13 mouse cellular contexts compared by ENCODE assay signal in genomic region chr4:118326476-118326875, GRCm38 (mm10). TPM values are rescaled to one million over a fixed set of nuclear protein-coding genes. Genes with fewer than 3 reads are reported as not detected.
DNase-seq lines count a peak whose midpoint lies in the region; ATAC-seq and TF ChIP-seq lines count a peak whose summit lies in the region.
"Had no signal": no experiment of that assay in that cellular context is flagged by ENCODE, and none has a peak within 500 bp of the region (broad histone marks: within the 10 kb centered on the region; RNA-seq: fewer than 3 reads in every experiment).

No protein-coding gene starts in this region.

- H3K9me3 ChIP-seq in stomach, embryonic 16.5 days (replicated peaks; ENCODE audit: control insufficient read depth, low read length) = no peaks in the 10 kb centered on the region
- no peaks in the 10 kb centered on the region for H3K9me3 ChIP-seq in stomach, postnatal 0 days (ENCODE audit: control insufficient read depth, low read length)
- no peaks in the 10 kb centered on the region for H3K9me3 ChIP-seq in kidney, embryonic 16.5 days (ENCODE audit: low read length)
- no peaks in the 10 kb centered on the region for H3K9me3 ChIP-seq in limb, embryonic 15.5 days
- H3K9me3 ChIP-seq in forebrain, embryonic 13.5 days (replicated peaks) = 0 out of 2 replicates have a peak, but pooled peaks cover 3% of the 10 kb centered on the region
- no peaks in the 10 kb centered on the region for H3K9me3 ChIP-seq in liver, embryonic 12.5 days (replicated peaks)

- no peaks in the 10 kb centered on the region for H3K36me3 ChIP-seq in stomach, embryonic 16.5 days (ENCODE audit: control insufficient read depth, insufficient read depth, low read length)
- no peaks in the 10 kb centered on the region for H3K36me3 ChIP-seq in stomach, postnatal 0 days (ENCODE audit: control insufficient read depth, insufficient read depth, low read length)
- H3K36me3 ChIP-seq in kidney, embryonic 16.5 days (ENCODE audit: insufficient read depth, low read length) = no peaks in the 10 kb centered on the region
- no peaks in the 10 kb centered on the region for H3K36me3 ChIP-seq in limb, embryonic 15.5 days
- H3K36me3 ChIP-seq in forebrain, embryonic 13.5 days (ENCODE audit: poor library complexity, severe bottlenecking) = no peaks in the 10 kb centered on the region
- no peaks in the 10 kb centered on the region for H3K36me3 ChIP-seq in liver, embryonic 12.5 days

- H3K9ac ChIP-seq in stomach, embryonic 16.5 days (ENCODE audit: low read length) = no peak overlapping the region
- no peak overlapping the region for H3K9ac ChIP-seq in stomach, postnatal 0 days (ENCODE audit: low read length)
- H3K9ac ChIP-seq in kidney, embryonic 16.5 days (replicated peaks; ENCODE audit: low read length) = no peak overlapping the region
- H3K9ac ChIP-seq in limb, embryonic 15.5 days = no peak overlapping the region
- H3K9ac ChIP-seq in forebrain, embryonic 13.5 days = no peak overlapping the region
- no peak overlapping the region for H3K9ac ChIP-seq in liver, embryonic 12.5 days

- ATAC-seq in stomach, embryonic 16.5 days (ENCODE audit: insufficient read depth, low FRiP score) = 0 out of 2 replicates have a peak, but pooled peaks have one; percentile 33
- no peak for ATAC-seq in stomach, postnatal 0 days (ENCODE audit: low FRiP score, low TSS enrichment)
- peak; percentile 97 to 98 for ATAC-seq in hematopoietic stem cell, adult 5-6 weeks (replicated peaks in 1 of 2; ENCODE audit: insufficient read depth in 1 of 2, low FRiP score in 2 of 2, low TSS enrichment in 1 of 2, low read depth in 1 of 2, poor library complexity in 2 of 2, severe bottlenecking in 2 of 2)
- ATAC-seq in kidney, embryonic 16.5 days (ENCODE audit: low FRiP score, low TSS enrichment) = peak; percentile 74
- ATAC-seq in limb, embryonic 15.5 days (ENCODE audit: insufficient number of reproducible peaks, low FRiP score, low TSS enrichment, low read depth) = peak; percentile 65; the same call in 1 of the 2 replicates
- no peak for ATAC-seq in forebrain, embryonic 13.5 days
- ATAC-seq in liver, embryonic 12.5 days = no peak
- ATAC-seq: inflammation-experienced regulatory T-cells, adult 6 months had no signal

- WGBS in stomach, embryonic 16.5 days = 58% methylated on average over 7 of the region's 7 CpGs
- WGBS in stomach, postnatal 0 days = 51% methylated on average over 7 of the region's 7 CpGs
- WGBS in kidney, embryonic 16.5 days = 32% methylated on average over 7 of the region's 7 CpGs
- WGBS in limb, embryonic 15.5 days = 18% methylated on average over 7 of the region's 7 CpGs
- WGBS in forebrain, embryonic 13.5 days = 86% methylated on average over 7 of the region's 7 CpGs
- 35% methylated on average over 7 of the region's 7 CpGs for WGBS in liver, embryonic 12.5 days (ENCODE audit: insufficient replicate concordance)

- no peak overlapping the region for H3K4me3 ChIP-seq in stomach, embryonic 16.5 days (replicated peaks; ENCODE audit: low read length)
- no peak overlapping the region for H3K4me3 ChIP-seq in stomach, postnatal 0 days (ENCODE audit: low read depth, low read length)
- no peak overlapping the region for H3K4me3 ChIP-seq in kidney, embryonic 16.5 days (ENCODE audit: low read length)
- H3K4me3 ChIP-seq in limb, embryonic 15.5 days = no peak overlapping the region
- H3K4me3 ChIP-seq in forebrain, embryonic 13.5 days = no peak overlapping the region
- no peak overlapping the region for H3K4me3 ChIP-seq in liver, embryonic 12.5 days

- no peak for TF ChIP-seq EP300 in stomach, postnatal 0 days (optimal IDR thresholded peaks at IDR 0.05)

- no peaks in the 10 kb centered on the region for H3K27me3 ChIP-seq in stomach, embryonic 16.5 days (ENCODE audit: control insufficient read depth, insufficient read depth, low read length)
- H3K27me3 ChIP-seq in stomach, postnatal 0 days (ENCODE audit: control insufficient read depth, insufficient read depth, low read length) = no peaks in the 10 kb centered on the region
- H3K27me3 ChIP-seq in kidney, embryonic 16.5 days (ENCODE audit: insufficient read depth, low read length) = no peaks in the 10 kb centered on the region
- no peaks in the 10 kb centered on the region for H3K27me3 ChIP-seq in limb, embryonic 15.5 days
- H3K27me3 ChIP-seq in forebrain, embryonic 13.5 days = no peaks in the 10 kb centered on the region
- H3K27me3 ChIP-seq in liver, embryonic 12.5 days (replicated peaks) = no peaks in the 10 kb centered on the region; the same call in 1 of the 2 replicates

- H3K4me1 ChIP-seq in stomach, embryonic 16.5 days (ENCODE audit: control insufficient read depth, insufficient read depth, low read length) = peaks cover 3% of the 10 kb centered on the region
- H3K4me1 ChIP-seq in stomach, postnatal 0 days (replicated peaks; ENCODE audit: control insufficient read depth, insufficient read depth) = no peaks in the 10 kb centered on the region
- peaks cover 6% of the 10 kb centered on the region; the same call in 1 of the 2 replicates for H3K4me1 ChIP-seq in kidney, embryonic 16.5 days (ENCODE audit: insufficient read depth, low read length)
- peaks cover 4% of the 10 kb centered on the region for H3K4me1 ChIP-seq in limb, embryonic 15.5 days
- no peaks in the 10 kb centered on the region for H3K4me1 ChIP-seq in forebrain, embryonic 13.5 days
- H3K4me1 ChIP-seq in liver, embryonic 12.5 days = peaks cover 4% of the 10 kb centered on the region; the same call in 1 of the 2 replicates

- H3K4me2 ChIP-seq in stomach, embryonic 16.5 days (ENCODE audit: low read depth, low read length) = no peak overlapping the region
- H3K4me2 ChIP-seq in stomach, postnatal 0 days (replicated peaks; ENCODE audit: low read depth) = no peak overlapping the region
- no peak overlapping the region for H3K4me2 ChIP-seq in kidney, embryonic 16.5 days (replicated peaks; ENCODE audit: low read depth, low read length)
- H3K4me2 ChIP-seq in limb, embryonic 15.5 days = no peak overlapping the region
- H3K4me2 ChIP-seq in forebrain, embryonic 13.5 days = no peak overlapping the region
- H3K4me2 ChIP-seq in liver, embryonic 12.5 days = no peak overlapping the region

- H3K27ac ChIP-seq in stomach, embryonic 16.5 days (ENCODE audit: low read length) = no peak overlapping the region
- no peak overlapping the region for H3K27ac ChIP-seq in stomach, postnatal 0 days (replicated peaks)
- H3K27ac ChIP-seq in kidney, embryonic 16.5 days (ENCODE audit: low read length) = peak overlapping the region; percentile 35; the same call in 1 of the 2 replicates
- H3K27ac ChIP-seq in limb, embryonic 15.5 days = 0 out of 2 replicates have a peak overlapping the region, but pooled peaks have one; percentile 34
- no peak overlapping the region for H3K27ac ChIP-seq in forebrain, embryonic 13.5 days
- H3K27ac ChIP-seq in liver, embryonic 12.5 days = no peak overlapping the region

- TF ChIP-seq CTCF in stomach, postnatal 0 days (IDR thresholded peaks at IDR 0.05; ENCODE audit: low read depth) = no peak

- DNase-seq in stomach, postnatal 0 days (ENCODE audit: low spot score) = no peak
- no peak for DNase-seq in gastrocnemius, postnatal 10 days
- DNase-seq: gastrocnemius, postnatal 25 days; lung, postnatal 10 days; spleen, adult 18-20 months; thymus, adult 2 months had no signal

RNA-seq across cellular contexts. Expression of gene Ptprf, which starts 35.3 kb away (rescaled TPM):
- polyA plus RNA-seq in stomach, embryonic 16.5 days (2015; fragmentation: Nextera tagmentation; extraction: Ambion mirVana) = 86.0 and 93.0 TPM in 2 replicates
- polyA plus RNA-seq in stomach, postnatal 0 days (2015; fragmentation: Nextera tagmentation; extraction: Ambion mirVana) = 30.1 and 34.1 TPM in 2 replicates
- 0.60 and 1.1 TPM in 2 replicates for total RNA-seq in hematopoietic stem cell, adult 5-6 weeks (2017)
- polyA plus RNA-seq in kidney, embryonic 16.5 days (2015; fragmentation: Nextera tagmentation; extraction: Ambion mirVana) = 72.6 and 73.7 TPM in 2 replicates
- 66.4 and 82.7 TPM in 2 replicates for polyA plus RNA-seq in limb, embryonic 15.5 days (2015; fragmentation: Nextera tagmentation; extraction: Ambion mirVana)
- polyA plus RNA-seq in forebrain, embryonic 13.5 days (2015; fragmentation: Nextera tagmentation; extraction: Ambion mirVana) = 62.9 and 76.1 TPM in 2 replicates
- total RNA-seq in gastrocnemius, postnatal 10 days (2021) = 10 to 100 TPM; 15.9 to 21.0 TPM
- polyA plus RNA-seq in liver, embryonic 12.5 days (2016; fragmentation: Nextera tagmentation; extraction: Ambion mirVana) = 18.1 and 19.3 TPM in 2 replicates

Comparison
In these comparisons a context has a peak if more than half of its experiments do, and no peak if none do; other contexts are left out.
1. ATAC-seq: peak in stomach, embryonic 16.5 days (single experiment), hematopoietic stem cell, adult 5-6 weeks (2 of 2), kidney, embryonic 16.5 days (single experiment) and limb, embryonic 15.5 days (single experiment); none in stomach, postnatal 0 days (single experiment), forebrain, embryonic 13.5 days (single experiment) and liver, embryonic 12.5 days (single experiment).
2. H3K27ac ChIP-seq: peak in kidney, embryonic 16.5 days (single experiment) and limb, embryonic 15.5 days (single experiment); none in stomach, embryonic 16.5 days (single experiment), stomach, postnatal 0 days (single experiment), forebrain, embryonic 13.5 days (single experiment) and liver, embryonic 12.5 days (single experiment).